11 mouse cellular contexts compared by ENCODE assay signal in genomic region chr12:104676535-104677370, GRCm38 (mm10).
DNase-seq lines count a peak whose midpoint lies in the region; ATAC-seq and TF ChIP-seq lines count a peak whose summit lies in the region.
"Had no signal": no experiment of that assay in that cellular context is flagged by ENCODE, and none has a peak within 500 bp of the region (broad histone marks: within the 10 kb centered on the region; RNA-seq: fewer than 3 reads in every experiment).

No protein-coding gene starts in this region.

- H3K9me3 ChIP-seq in lung, embryonic 14.5 days (ENCODE audit: low read depth, low read length) = no peaks in the 10 kb centered on the region
- no peaks in the 10 kb centered on the region for H3K9me3 ChIP-seq in lung, postnatal 0 days (ENCODE audit: low read length)
- no peaks in the 10 kb centered on the region for H3K9me3 ChIP-seq in hindbrain, embryonic 10.5 days
- no peaks in the 10 kb centered on the region for H3K9me3 ChIP-seq in liver, embryonic 14.5 days (ENCODE audit: control insufficient read depth, low read length)
- H3K9me3 ChIP-seq in stomach, embryonic 16.5 days (replicated peaks; ENCODE audit: control insufficient read depth, low read length) = no peaks in the 10 kb centered on the region
- H3K9me3 ChIP-seq: limb, embryonic 15.5 days had no signal

- 70% methylated on average over 13 of the region's 13 CpGs for WGBS in lung, embryonic 14.5 days
- 78% methylated on average over 13 of the region's 13 CpGs for whole genome bisulfite sequencing in lung, postnatal 0 days
- WGBS in hindbrain, embryonic 10.5 days = 69% methylated on average over 13 of the region's 13 CpGs
- 67% methylated on average over 13 of the region's 13 CpGs for WGBS in liver, embryonic 14.5 days (ENCODE audit: insufficient replicate concordance)
- 85% methylated on average over 13 of the region's 13 CpGs for WGBS in stomach, embryonic 16.5 days

- H3K36me3 ChIP-seq in lung, embryonic 14.5 days (ENCODE audit: insufficient read depth) = no peaks in the 10 kb centered on the region
- no peaks in the 10 kb centered on the region for H3K36me3 ChIP-seq in lung, postnatal 0 days (ENCODE audit: insufficient read depth, low read length)
- H3K36me3 ChIP-seq in hindbrain, embryonic 10.5 days = no peaks in the 10 kb centered on the region
- H3K36me3 ChIP-seq in liver, embryonic 14.5 days (replicated peaks; ENCODE audit: control insufficient read depth, insufficient read depth, low read depth) = no peaks in the 10 kb centered on the region
- H3K36me3 ChIP-seq in stomach, embryonic 16.5 days (ENCODE audit: control insufficient read depth, insufficient read depth, low read length) = no peaks in the 10 kb centered on the region
- H3K36me3 ChIP-seq: limb, embryonic 15.5 days had no signal

- H3K4me2 ChIP-seq in lung, embryonic 14.5 days = no peak overlapping the region
- H3K4me2 ChIP-seq in lung, postnatal 0 days (replicated peaks; ENCODE audit: low read depth, low read length) = no peak overlapping the region
- H3K4me2 ChIP-seq in liver, embryonic 14.5 days (ENCODE audit: low read depth) = no peak overlapping the region
- no peak overlapping the region for H3K4me2 ChIP-seq in stomach, embryonic 16.5 days (ENCODE audit: low read depth, low read length)
- H3K4me2 ChIP-seq: limb, embryonic 15.5 days had no signal

- no peaks in the 10 kb centered on the region for H3K27me3 ChIP-seq in lung, embryonic 14.5 days (ENCODE audit: insufficient read depth, low read length)
- H3K27me3 ChIP-seq in lung, postnatal 0 days (replicated peaks; ENCODE audit: insufficient read depth, low read length) = no peaks in the 10 kb centered on the region
- 0 out of 2 replicates have a peak, but pooled peaks cover 5% of the 10 kb centered on the region for H3K27me3 ChIP-seq in hindbrain, embryonic 10.5 days (ENCODE audit: insufficient read depth, poor library complexity, severe bottlenecking)
- H3K27me3 ChIP-seq in liver, embryonic 14.5 days (ENCODE audit: control insufficient read depth, insufficient read depth, low read length) = no peaks in the 10 kb centered on the region
- H3K27me3 ChIP-seq in stomach, embryonic 16.5 days (ENCODE audit: control insufficient read depth, insufficient read depth, low read length) = no peaks in the 10 kb centered on the region

- no peak overlapping the region for H3K9ac ChIP-seq in lung, embryonic 14.5 days
- no peak overlapping the region for H3K9ac ChIP-seq in lung, postnatal 0 days (replicated peaks; ENCODE audit: low read depth)
- no peak overlapping the region for H3K9ac ChIP-seq in liver, embryonic 14.5 days (replicated peaks)
- H3K9ac ChIP-seq in stomach, embryonic 16.5 days (ENCODE audit: low read length) = no peak overlapping the region
- H3K9ac ChIP-seq: limb, embryonic 15.5 days had no signal

- no peak overlapping the region for H3K27ac ChIP-seq in lung, embryonic 14.5 days (ENCODE audit: low read depth)
- no peak overlapping the region for H3K27ac ChIP-seq in lung, postnatal 0 days (ENCODE audit: low read length)
- no peak overlapping the region for H3K27ac ChIP-seq in hindbrain, embryonic 10.5 days
- H3K27ac ChIP-seq in liver, embryonic 14.5 days = no peak overlapping the region
- H3K27ac ChIP-seq in stomach, embryonic 16.5 days (ENCODE audit: low read length) = no peak overlapping the region
- H3K27ac ChIP-seq: limb, embryonic 15.5 days had no signal

- no peak for DNase-seq in lung, embryonic 14.5 days
- no peak for DNase-seq in lung, postnatal 0 days (ENCODE audit: low spot score)
- peak; percentile 23 for DNase-seq in hindbrain, embryonic 10.5 days (ENCODE audit: low spot score)
- DNase-seq in liver, embryonic 14.5 days (ENCODE audit: low read depth in 3 of 3, low spot score in 3 of 3) = no peak
- no peak for DNase-seq in spleen, adult 18-20 months
- DNase-seq in left cerebral cortex, postnatal 36 days (ENCODE audit: low spot score in 2 of 2) = no peak
- DNase-seq: adrenal gland, adult 2 months; kidney, postnatal 10 days had no signal

- intact Hi-C loops in left cerebral cortex, postnatal 36 days (cut with DNase I) = no loop called here

- ATAC-seq in lung, embryonic 14.5 days (ENCODE audit: insufficient read depth) = peak; percentile 28
- no peak for ATAC-seq in lung, postnatal 0 days
- ATAC-seq in liver, embryonic 14.5 days (ENCODE audit: insufficient read depth) = 0 out of 2 replicates have a peak, but pooled peaks have one; percentile 11
- ATAC-seq in stomach, embryonic 16.5 days (ENCODE audit: insufficient read depth, low FRiP score) = peak; percentile 30

- TF ChIP-seq EP300 in lung, postnatal 0 days (IDR thresholded peaks at IDR 0.05) = no peak
- no peak for TF ChIP-seq EP300 in liver, embryonic 14.5 days (IDR thresholded peaks at IDR 0.05; ENCODE audit: low read depth)

- no peak overlapping the region for H3K4me3 ChIP-seq in lung, embryonic 14.5 days (ENCODE audit: low read depth, low read length)
- no peak overlapping the region for H3K4me3 ChIP-seq in lung, postnatal 0 days (ENCODE audit: low read depth, low read length)
- H3K4me3 ChIP-seq in hindbrain, embryonic 10.5 days = no peak overlapping the region
- H3K4me3 ChIP-seq in liver, embryonic 14.5 days (ENCODE audit: insufficient read depth in 1 of 2, low read depth in 2 of 2, low read length in 2 of 2) = no peak overlapping the region
- H3K4me3 ChIP-seq in stomach, embryonic 16.5 days (replicated peaks; ENCODE audit: low read length) = no peak overlapping the region
- H3K4me3 ChIP-seq: limb, embryonic 15.5 days; myocyte had no signal

- H3K4me1 ChIP-seq in lung, embryonic 14.5 days (ENCODE audit: insufficient read depth) = no peaks in the 10 kb centered on the region
- H3K4me1 ChIP-seq in lung, postnatal 0 days (ENCODE audit: insufficient read depth, low read depth, low read length) = no peaks in the 10 kb centered on the region
- H3K4me1 ChIP-seq in hindbrain, embryonic 10.5 days (replicated peaks) = peaks cover 54% of the 10 kb centered on the region
- H3K4me1 ChIP-seq in liver, embryonic 14.5 days (replicated peaks; ENCODE audit: control insufficient read depth in 2 of 2, insufficient read depth in 2 of 2, low read length in 1 of 2) = no peaks in the 10 kb centered on the region
- H3K4me1 ChIP-seq in stomach, embryonic 16.5 days (ENCODE audit: control insufficient read depth, insufficient read depth, low read length) = 0 out of 2 replicates have a peak, but pooled peaks cover 4% of the 10 kb centered on the region

- no peak for TF ChIP-seq CTCF in lung, embryonic 14.5 days (IDR thresholded peaks at IDR 0.05; ENCODE audit: low read depth)
- TF ChIP-seq CTCF in lung, postnatal 0 days (IDR thresholded peaks at IDR 0.05) = no peak
- TF ChIP-seq CTCF in liver, embryonic 14.5 days (IDR thresholded peaks at IDR 0.05; ENCODE audit: low read depth) = no peak
